In the genomic region with DNA sequence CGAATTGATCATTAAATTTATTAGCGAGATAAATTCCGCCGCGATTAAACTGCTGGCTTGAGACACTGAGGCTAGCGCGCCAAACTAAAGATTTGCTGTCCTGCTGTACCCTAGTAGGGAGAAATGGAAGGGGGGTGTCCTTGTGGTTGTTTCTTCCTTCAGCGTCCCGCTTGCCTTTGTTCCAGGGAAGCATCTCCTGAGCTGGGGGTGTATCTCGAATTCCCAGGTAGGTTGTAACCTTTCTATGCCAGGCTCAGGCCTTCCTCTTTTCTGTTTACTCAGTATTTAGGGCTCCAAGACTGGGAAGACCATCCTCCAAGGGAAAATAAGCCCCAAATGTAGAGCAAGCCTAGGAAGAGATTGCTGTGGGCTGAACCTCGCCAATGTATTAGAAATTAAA, we compare ENCODE assay signal across 29 mouse cellular contexts. TPM values are rescaled to one million over a fixed set of nuclear protein-coding genes. Genes with fewer than 3 reads are reported as not detected.
DNase-seq lines count a peak whose midpoint lies in the region; ATAC-seq and TF ChIP-seq lines count a peak whose summit lies in the region.
"Had no signal": no experiment of that assay in that cellular context is flagged by ENCODE, and none has a peak within 500 bp of the region (broad histone marks: within the 10 kb centered on the region; RNA-seq: fewer than 3 reads in every experiment).

No protein-coding gene starts in this region.

- H3K4me2 ChIP-seq in hindbrain, embryonic 12.5 days (replicated peaks) = no peak overlapping the region
- no peak overlapping the region for H3K4me2 ChIP-seq in midbrain, embryonic 14.5 days (ENCODE audit: low read length)
- H3K4me2 ChIP-seq: embryonic facial prominence, embryonic 12.5 days; embryonic facial prominence, embryonic 15.5 days; forebrain, embryonic 12.5 days; forebrain, embryonic 15.5 days; heart, embryonic 13.5 days; hindbrain, embryonic 14.5 days had no signal

- H3K4me3 ChIP-seq in hindbrain, embryonic 10.5 days = no peak overlapping the region
- H3K4me3 ChIP-seq in hindbrain, embryonic 12.5 days = no peak overlapping the region
- no peak overlapping the region for H3K4me3 ChIP-seq in midbrain, embryonic 10.5 days
- no peak overlapping the region for H3K4me3 ChIP-seq in midbrain, embryonic 14.5 days (replicated peaks; ENCODE audit: low read depth, low read length)
- peak overlapping the region; percentile 41; the same call in 1 of the 2 replicates for H3K4me3 ChIP-seq in E14TG2a.4 (replicated peaks; ENCODE audit: low read length)
- H3K4me3 ChIP-seq: embryonic facial prominence, embryonic 12.5 days; embryonic facial prominence, embryonic 15.5 days; forebrain, embryonic 12.5 days; forebrain, embryonic 15.5 days; heart, adult 2 months; heart, embryonic 10.5 days; heart, embryonic 13.5 days had no signal

- H3K36me3 ChIP-seq in hindbrain, embryonic 10.5 days = no peaks in the 10 kb centered on the region
- no peaks in the 10 kb centered on the region for H3K36me3 ChIP-seq in hindbrain, embryonic 12.5 days
- no peaks in the 10 kb centered on the region for H3K36me3 ChIP-seq in midbrain, embryonic 10.5 days
- H3K36me3 ChIP-seq in midbrain, embryonic 14.5 days (ENCODE audit: control insufficient read depth, insufficient read depth, low read length) = no peaks in the 10 kb centered on the region
- H3K36me3 ChIP-seq in E14TG2a.4 (ENCODE audit: insufficient read depth, low read length) = no peaks in the 10 kb centered on the region
- H3K36me3 ChIP-seq: embryonic facial prominence, embryonic 12.5 days; embryonic facial prominence, embryonic 15.5 days; forebrain, embryonic 12.5 days; forebrain, embryonic 15.5 days; G1E; heart, embryonic 10.5 days; heart, embryonic 13.5 days had no signal

- peaks cover 100% of the 10 kb centered on the region for H3K27me3 ChIP-seq in hindbrain, embryonic 10.5 days (ENCODE audit: insufficient read depth, poor library complexity, severe bottlenecking)
- peaks cover 98% of the 10 kb centered on the region for H3K27me3 ChIP-seq in hindbrain, embryonic 12.5 days
- H3K27me3 ChIP-seq in midbrain, embryonic 10.5 days (ENCODE audit: low read depth, poor library complexity, severe bottlenecking) = peaks cover 100% of the 10 kb centered on the region
- H3K27me3 ChIP-seq in midbrain, embryonic 14.5 days (ENCODE audit: control insufficient read depth, insufficient read depth, low read length) = peaks cover 89% of the 10 kb centered on the region
- H3K27me3 ChIP-seq in E14TG2a.4 (ENCODE audit: insufficient read depth, low read length) = peaks cover 97% of the 10 kb centered on the region

- DNase-seq in embryo, embryonic 11 days = peak; percentile 27
- no peak for DNase-seq in embryo, embryonic 10.5 days (ENCODE audit: low spot score)
- peak; percentile 28 for DNase-seq in hindbrain, embryonic 10.5 days (ENCODE audit: low spot score)
- DNase-seq in midbrain, embryonic 10.5 days (ENCODE audit: low spot score) = peak; percentile 36
- DNase-seq in midbrain, embryonic 14.5 days = no peak
- no peak for DNase-seq in cerebellum, postnatal 14 days
- DNase-seq: adrenal gland, postnatal 10 days; adrenal gland, postnatal 36 days; cerebellum, adult 18-20 months; cerebellum, adult 9-10 months; cerebellum, postnatal 25 days; gastrocnemius, postnatal 10 days; gastrocnemius, postnatal 36 days; heart, adult 2 months; heart, postnatal 14 days; heart, postnatal 4 days had no signal

- peaks cover 11% of the 10 kb centered on the region for H3K4me1 ChIP-seq in hindbrain, embryonic 10.5 days (replicated peaks)
- peaks cover 9% of the 10 kb centered on the region; the same call in 1 of the 2 replicates for H3K4me1 ChIP-seq in hindbrain, embryonic 12.5 days
- peaks cover 12% of the 10 kb centered on the region for H3K4me1 ChIP-seq in midbrain, embryonic 10.5 days
- peaks cover 7% of the 10 kb centered on the region; the same call in 1 of the 2 replicates for H3K4me1 ChIP-seq in midbrain, embryonic 14.5 days (ENCODE audit: control insufficient read depth, insufficient read depth, low read length)
- peaks cover 57% of the 10 kb centered on the region for H3K4me1 ChIP-seq in E14TG2a.4 (replicated peaks; ENCODE audit: low read depth, low read length)

- H3K9ac ChIP-seq in hindbrain, embryonic 12.5 days = no peak overlapping the region
- H3K9ac ChIP-seq in midbrain, embryonic 14.5 days (replicated peaks; ENCODE audit: low read length) = no peak overlapping the region
- H3K9ac ChIP-seq: embryonic facial prominence, embryonic 12.5 days; embryonic facial prominence, embryonic 15.5 days; forebrain, embryonic 12.5 days; forebrain, embryonic 15.5 days; heart, embryonic 13.5 days; hindbrain, embryonic 14.5 days had no signal

- no peaks in the 10 kb centered on the region for H3K9me3 ChIP-seq in hindbrain, embryonic 10.5 days
- H3K9me3 ChIP-seq in hindbrain, embryonic 12.5 days (replicated peaks) = no peaks in the 10 kb centered on the region
- H3K9me3 ChIP-seq in midbrain, embryonic 10.5 days (replicated peaks) = no peaks in the 10 kb centered on the region
- no peaks in the 10 kb centered on the region for H3K9me3 ChIP-seq in midbrain, embryonic 14.5 days (ENCODE audit: control insufficient read depth, low read length)
- H3K9me3 ChIP-seq in E14TG2a.4 (ENCODE audit: low read length) = no peaks in the 10 kb centered on the region
- H3K9me3 ChIP-seq: embryonic facial prominence, embryonic 12.5 days; embryonic facial prominence, embryonic 15.5 days; forebrain, embryonic 12.5 days; forebrain, embryonic 15.5 days; G1E; heart, embryonic 10.5 days; heart, embryonic 13.5 days had no signal

- no peak for TF ChIP-seq CTCF in E14TG2a.4 (conservative IDR thresholded peaks at IDR 0.05; ENCODE audit: low read length)

- no peak for ATAC-seq in hindbrain, embryonic 12.5 days (ENCODE audit: low FRiP score)
- no peak for ATAC-seq in midbrain, embryonic 14.5 days (ENCODE audit: low FRiP score, low TSS enrichment)
- ATAC-seq: forebrain, embryonic 15.5 days; intestine, postnatal 0 days; Patski had no signal

- WGBS in hindbrain, embryonic 10.5 days = 2% methylated on average over 11 of the region's 11 CpGs
- WGBS in hindbrain, embryonic 12.5 days = 2% methylated on average over 11 of the region's 11 CpGs
- under 1% methylated on average over 11 of the region's 11 CpGs for WGBS in midbrain, embryonic 10.5 days
- under 1% methylated on average over 11 of the region's 11 CpGs for WGBS in midbrain, embryonic 14.5 days

- H3K27ac ChIP-seq in hindbrain, embryonic 10.5 days = no peak overlapping the region
- H3K27ac ChIP-seq in hindbrain, embryonic 12.5 days = no peak overlapping the region
- no peak overlapping the region for H3K27ac ChIP-seq in midbrain, embryonic 10.5 days (replicated peaks)
- H3K27ac ChIP-seq in midbrain, embryonic 14.5 days (replicated peaks; ENCODE audit: low read depth, low read length) = no peak overlapping the region
- H3K27ac ChIP-seq: embryonic facial prominence, embryonic 12.5 days; embryonic facial prominence, embryonic 15.5 days; forebrain, embryonic 12.5 days; forebrain, embryonic 15.5 days; heart, adult 2 months; heart, embryonic 10.5 days; heart, embryonic 13.5 days; hindbrain, embryonic 14.5 days had no signal

RNA-seq across cellular contexts. Expression of a gene that starts 6.9 kb away (rescaled TPM):
- polyA plus RNA-seq in hindbrain, embryonic 10.5 days (2016; fragmentation: Nextera tagmentation; extraction: Ambion mirVana) = 0.06 and 0.16 TPM in 2 replicates
- 0.23 and 0.73 TPM in 2 replicates for polyA plus RNA-seq in hindbrain, embryonic 12.5 days (2016; fragmentation: Nextera tagmentation; extraction: Ambion mirVana)
- polyA plus RNA-seq in midbrain, embryonic 10.5 days (2016; fragmentation: Nextera tagmentation; extraction: Ambion mirVana) = not detected in 2 replicates
- not detected in 2 replicates for polyA plus RNA-seq in midbrain, embryonic 14.5 days (2014; fragmentation: Nextera tagmentation; extraction: Ambion mirVana)
- polyA plus RNA-seq: embryonic facial prominence, embryonic 12.5 days; forebrain, embryonic 15.5 days; G1E; heart, adult 2 months; heart, embryonic 13.5 days; heart, embryonic 16.5 days; Patski had no signal

RNA-seq across cellular contexts. Expression of a gene that starts 36.9 kb away (rescaled TPM):
- 22.4 and 32.8 TPM in 2 replicates for polyA plus RNA-seq in hindbrain, embryonic 10.5 days (2016; fragmentation: Nextera tagmentation; extraction: Ambion mirVana)
- 23.5 and 24.4 TPM in 2 replicates for polyA plus RNA-seq in hindbrain, embryonic 12.5 days (2016; fragmentation: Nextera tagmentation; extraction: Ambion mirVana)
- 27.7 and 33.7 TPM in 2 replicates for polyA plus RNA-seq in midbrain, embryonic 10.5 days (2016; fragmentation: Nextera tagmentation; extraction: Ambion mirVana)
- polyA plus RNA-seq in midbrain, embryonic 14.5 days (2014; fragmentation: Nextera tagmentation; extraction: Ambion mirVana) = 8.8 and 14.8 TPM in 2 replicates

Comparison
In these comparisons a context has a peak if more than half of its experiments do, and no peak if none do; other contexts are left out.
1. DNase-seq: peak in embryo, embryonic 11 days (single experiment), hindbrain, embryonic 10.5 days (single experiment) and midbrain, embryonic 10.5 days (single experiment); none in embryo, embryonic 10.5 days (single experiment), midbrain, embryonic 14.5 days (single experiment) and cerebellum, postnatal 14 days (0 of 2).